Mouse (Mus musculus): Measurements from ENCODE around the gene Brdt. TPM values are rescaled to one million over a fixed set of nuclear protein-coding genes. Genes with fewer than 3 reads are reported as not detected.
"Not testable (repeated sequence)": the region's sequence is repeated elsewhere in the genome, so short reads cannot be mapped to it uniquely, and the experiment has no call there.

Brdt gene
- polyA plus RNA-seq, 1 experiment from 2014 or later: 2.0 TPM

DNA sequence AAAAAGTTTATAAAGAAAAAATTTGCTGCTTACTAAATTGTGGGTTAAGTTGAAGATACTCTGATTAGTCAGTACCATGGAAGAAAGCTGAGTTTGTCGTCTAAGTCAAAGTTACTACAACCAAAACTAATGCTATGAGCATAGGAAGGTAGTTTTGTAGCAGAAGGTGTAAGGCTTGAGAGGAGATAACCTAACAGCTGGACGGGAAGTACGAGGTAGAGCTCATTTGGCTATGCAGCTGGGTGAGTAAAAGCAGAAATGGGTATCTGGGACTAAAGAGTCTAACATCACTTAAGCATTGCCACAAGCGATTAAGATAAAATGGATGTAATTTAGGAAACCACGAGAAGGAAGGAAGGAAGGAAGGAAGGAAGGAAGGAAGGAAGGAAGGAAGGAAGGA, 40.4 kb downstream of the Brdt start:
- CTCF ChIA-PET: no interaction called here
- ATAC-seq (no peak), DNase-seq (ENCODE audit: low read depth, low spot score) (no peak)
- no peak for TF ChIP-seq CTCF (IDR thresholded peaks at IDR 0.05)
- POLR2A ChIA-PET: no interaction called here
- no peaks in the 10 kb centered on the region for H3K27me3 ChIP-seq
- in situ Hi-C loops (cut with MboI; ENCODE audit: low pct_unique_long_range_greater_than_20kb): no loop called here

DNA sequence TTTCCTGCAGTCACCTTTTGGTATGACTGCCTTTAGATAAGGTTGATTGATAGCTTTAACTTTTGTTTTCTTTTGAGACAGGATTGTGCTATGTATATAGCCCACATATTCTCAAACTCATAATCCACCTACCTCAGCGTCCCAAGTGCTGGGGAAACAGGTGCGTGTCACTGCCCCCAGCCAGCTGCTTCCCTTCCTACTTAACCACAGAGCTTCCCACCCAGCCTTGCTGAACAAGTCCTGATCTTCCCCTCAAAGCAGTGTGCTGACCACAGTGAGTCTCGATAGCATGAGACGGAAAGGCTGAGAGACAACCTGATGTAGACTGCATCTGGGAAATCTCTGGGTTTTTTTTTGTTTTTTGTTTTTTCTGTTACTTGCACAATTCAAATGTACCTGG, 42.3 kb downstream of the Brdt start:
- CTCF ChIA-PET: interaction anchor here (1.3 kb wide), 1 partner anchor 168 kb away, joined by 3 read pairs; no protein-coding TSS in a partner anchor
- ATAC-seq (no peak), DNase-seq (ENCODE audit: low read depth, low spot score) (no peak)
- H3K27me3 ChIP-seq: no peaks in the 10 kb centered on the region
- POLR2A ChIA-PET: no interaction called here
- in situ Hi-C loops (cut with MboI; ENCODE audit: low pct_unique_long_range_greater_than_20kb): no loop called here
- no peak for TF ChIP-seq CTCF (IDR thresholded peaks at IDR 0.05)

DNA sequence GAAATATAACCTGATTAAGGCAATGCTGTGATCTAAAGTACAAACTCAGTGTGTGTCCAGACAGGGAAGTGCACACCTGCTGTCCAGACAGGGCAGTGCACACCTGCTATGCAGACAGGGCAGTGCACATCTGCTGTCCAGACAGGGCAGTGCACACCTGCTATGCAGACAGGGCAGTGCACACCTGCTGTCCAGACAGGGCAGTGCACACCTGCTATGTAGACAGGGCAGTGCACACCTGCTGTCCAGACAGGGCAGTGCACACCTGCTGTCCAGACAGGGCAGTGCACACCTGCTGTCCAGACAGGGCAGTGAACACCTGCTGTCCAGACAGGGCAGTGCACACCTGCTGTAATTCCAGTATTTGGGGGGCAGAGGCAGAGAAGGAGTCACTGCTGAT, 55.5 kb downstream of the Brdt start:
- DNase-seq (ENCODE audit: low read depth, low spot score); in situ Hi-C loops (cut with MboI; ENCODE audit: low pct_unique_long_range_greater_than_20kb); POLR2A ChIA-PET; H3K27me3 ChIP-seq; CTCF ChIA-PET; ATAC-seq: not testable (repeated sequence)

- in situ Hi-C loops (cut with MboI; ENCODE audit: low pct_unique_long_range_greater_than_20kb): no loop called here
- ChIA-PET CTCF (interaction anchor here (0.7 to 1.4 kb wide), 2 partner anchors 9 to 15 kb away, joined by 3 read pairs; partner anchors contain the start of gene Ephx4), POLR2A (no interaction called here)
- peaks cover 3% of the 10 kb centered on the region for H3K27me3 ChIP-seq
- no peak for TF ChIP-seq CTCF (IDR thresholded peaks at IDR 0.05)
- peak; percentile 89 for ATAC-seq
- DNase-seq (ENCODE audit: low read depth, low spot score): peak; percentile 53
These were observed 56.8 kb downstream of the Brdt start for GRCm38 (mm10) chr5:107387788-107388187.

GRCm38 (mm10) chr5:107389373-107389772, 58.4 kb downstream of the Brdt start:
- POLR2A ChIA-PET: no interaction called here
- in situ Hi-C loops (cut with MboI; ENCODE audit: low pct_unique_long_range_greater_than_20kb): no loop called here
- CTCF ChIA-PET: no interaction called here
- H3K27me3 ChIP-seq: peaks cover 9% of the 10 kb centered on the region
- DNase-seq (ENCODE audit: low read depth, low spot score) (no peak), ATAC-seq (no peak)
- no peak for TF ChIP-seq CTCF (IDR thresholded peaks at IDR 0.05)

- ChIA-PET CTCF (interaction anchor here (1.0 kb wide), 1 partner anchor 10 kb away, joined by 4 read pairs; no protein-coding TSS in a partner anchor), POLR2A (no interaction called here)
- DNase-seq (ENCODE audit: low read depth, low spot score) (no peak), ATAC-seq (no peak)
- no peak for TF ChIP-seq CTCF (IDR thresholded peaks at IDR 0.05)
- peaks cover 19% of the 10 kb centered on the region for H3K27me3 ChIP-seq
- in situ Hi-C loops (cut with MboI; ENCODE audit: low pct_unique_long_range_greater_than_20kb): no loop called here
These were observed 63.5 kb downstream of the Brdt start for GRCm38 (mm10) chr5:107394437-107394836.

DNA sequence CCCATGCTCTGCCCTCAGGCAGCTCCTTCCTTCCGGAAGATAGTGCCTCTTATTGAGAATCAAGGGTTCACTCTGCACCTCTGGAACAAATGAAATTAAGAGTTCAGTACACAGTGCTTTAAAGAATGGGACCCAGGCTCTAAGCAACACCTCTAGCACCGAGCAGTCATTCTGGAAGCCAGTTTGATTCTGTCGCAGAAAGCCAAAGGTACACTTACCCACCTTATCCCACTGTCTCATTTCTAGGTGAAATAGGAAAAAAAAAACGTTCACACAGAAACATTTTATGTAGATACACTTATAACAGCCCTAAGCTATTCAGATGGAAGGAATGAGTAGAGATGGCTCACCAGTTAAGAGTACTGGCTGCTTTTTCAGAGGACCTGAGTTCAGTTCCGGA, 71.5 kb downstream of the Brdt start, which contains the start of gene Ephx4:
TSS of gene Ephx4 (plus strand) at position 301 of the 400 bp plus-strand sequence.
- peaks cover 52% of the 10 kb centered on the region for H3K27me3 ChIP-seq
- POLR2A ChIA-PET: interaction anchor here (0.6 kb wide), 1 partner anchor 994 kb away, joined by 5 read pairs; no protein-coding TSS in a partner anchor
- in situ Hi-C loops (cut with MboI; ENCODE audit: low pct_unique_long_range_greater_than_20kb): no loop called here
- CTCF ChIA-PET: interaction anchor here (0.6 to 0.7 kb wide), 2 partner anchors 12 to 14 kb away, joined by 3 read pairs; no protein-coding TSS in a partner anchor
- DNase-seq (ENCODE audit: low read depth, low spot score) (no peak), ATAC-seq (no peak)
- no peak for TF ChIP-seq CTCF (IDR thresholded peaks at IDR 0.05)

- peaks cover 47% of the 10 kb centered on the region for H3K27me3 ChIP-seq
- in situ Hi-C loops (cut with MboI; ENCODE audit: low pct_unique_long_range_greater_than_20kb): no loop called here
- CTCF ChIA-PET: interaction anchor here (0.7 to 1.1 kb wide), 2 partner anchors 9 to 15 kb away, joined by 3 to 4 read pairs; no protein-coding TSS in a partner anchor
- POLR2A ChIA-PET: no interaction called here
- ATAC-seq (peak; percentile 65), DNase-seq (ENCODE audit: low read depth, low spot score) (no peak)
- TF ChIP-seq CTCF (IDR thresholded peaks at IDR 0.05): no peak
These were observed 72.3 kb downstream of the Brdt start for GRCm38 (mm10) chr5:107403011-107403946.

DNA sequence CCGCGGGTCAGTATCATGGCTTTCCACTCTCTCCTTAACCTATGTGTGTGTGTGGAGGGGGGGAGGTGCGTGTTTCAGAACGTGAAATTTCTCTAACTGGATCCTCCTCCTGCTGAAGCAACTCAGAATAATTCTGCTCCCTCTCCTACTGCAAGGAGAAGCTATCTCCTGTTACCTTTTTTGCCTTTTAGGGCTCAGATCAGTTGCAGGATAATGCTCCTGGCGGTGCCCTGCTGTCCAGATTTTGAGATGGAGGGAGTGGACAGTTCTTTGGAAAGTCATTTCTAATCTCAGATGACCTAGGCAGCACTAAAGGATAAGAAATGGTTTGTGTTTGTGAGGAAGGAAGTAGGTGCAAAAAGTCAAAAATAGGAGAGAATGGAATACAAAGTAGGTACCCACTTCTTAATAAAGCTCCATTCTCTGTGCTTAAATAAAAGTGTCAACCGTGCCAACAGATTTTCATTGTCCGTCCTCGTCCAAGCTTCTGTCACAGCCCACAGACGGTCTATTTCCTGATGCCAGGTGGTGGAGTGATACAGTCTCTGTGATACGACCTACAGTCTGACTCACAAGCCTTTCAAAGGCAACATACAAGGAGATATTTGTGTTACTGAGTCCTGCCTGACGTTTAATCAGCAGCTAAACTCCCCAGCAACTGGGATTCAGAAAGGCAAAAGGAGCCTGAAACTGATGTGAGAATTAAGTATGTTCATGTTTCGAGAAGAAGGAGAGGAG, 73.2 kb downstream of the Brdt start:
- peaks cover 50% of the 10 kb centered on the region for H3K27me3 ChIP-seq
- no peak for DNase-seq (ENCODE audit: low read depth, low spot score)
- ChIA-PET CTCF (interaction anchor here (0.8 to 1.1 kb wide), 2 partner anchors 9 to 10 kb away, joined by 3 to 4 read pairs; no protein-coding TSS in a partner anchor), POLR2A (no interaction called here)
- in situ Hi-C loops (cut with MboI; ENCODE audit: low pct_unique_long_range_greater_than_20kb): no loop called here
- no peak for TF ChIP-seq CTCF (IDR thresholded peaks at IDR 0.05)
- no peak for ATAC-seq

GRCm38 (mm10) chr5:107405361-107405760, 74.4 kb downstream of the Brdt start:
- no peak for ATAC-seq
- TF ChIP-seq CTCF (IDR thresholded peaks at IDR 0.05): no peak
- in situ Hi-C loops (cut with MboI; ENCODE audit: low pct_unique_long_range_greater_than_20kb): no loop called here
- H3K27me3 ChIP-seq: peaks cover 52% of the 10 kb centered on the region
- no peak for DNase-seq (ENCODE audit: low read depth, low spot score)
- CTCF ChIA-PET: interaction anchor here (0.8 kb wide), 1 partner anchor 24 kb away, joined by 3 read pairs; no protein-coding TSS in a partner anchor
- POLR2A ChIA-PET: interaction anchor here (0.5 kb wide), 1 partner anchor 15 kb away, joined by 4 read pairs; no protein-coding TSS in a partner anchor
